Mouse (Mus musculus): ENCODE measurements around the gene Wfs1. TPM values are rescaled to one million over a fixed set of nuclear protein-coding genes. Genes with fewer than 3 reads are reported as not detected.
"Not testable (repeated sequence)": the region's sequence is repeated elsewhere in the genome, so short reads cannot be mapped to it uniquely, and the experiment has no call there.

Wfs1 gene
- total RNA-seq, 1 experiment from 2014 or later: 0.64 TPM

GRCm38 (mm10) chr5:36989625-36989977 lies 596 bp upstream of the Wfs1 start:
- ATAC-seq (replicated peaks; ENCODE audit: low read depth, poor library complexity, severe bottlenecking): 0 out of 2 replicates have a peak, but pooled peaks have one; percentile 1

- ATAC-seq (replicated peaks; ENCODE audit: low read depth, poor library complexity, severe bottlenecking): peak; percentile 10; the same call in 1 of the 2 replicates
Measured at GRCm38 (mm10) chr5:36988124-36988780, 753 bp downstream of the Wfs1 start.

GRCm38 (mm10) chr5:36986617-36987016 lies 2.4 kb downstream of the Wfs1 start:
- no peak for ATAC-seq (replicated peaks; ENCODE audit: low read depth, poor library complexity, severe bottlenecking)

GRCm38 (mm10) chr5:36982271-36982670 lies 6.7 kb downstream of the Wfs1 start:
- no peak for ATAC-seq (replicated peaks; ENCODE audit: low read depth, poor library complexity, severe bottlenecking)

GRCm38 (mm10) chr5:36979631-36980030 lies 9.4 kb downstream of the Wfs1 start:
- ATAC-seq (replicated peaks; ENCODE audit: low read depth, poor library complexity, severe bottlenecking): peak; percentile 87

GRCm38 (mm10) chr5:36979001-36979400 lies 10.0 kb downstream of the Wfs1 start:
- ATAC-seq (replicated peaks; ENCODE audit: low read depth, poor library complexity, severe bottlenecking): 0 out of 2 replicates have a peak, but pooled peaks have one; percentile 5

- no peak for ATAC-seq (replicated peaks; ENCODE audit: low read depth, poor library complexity, severe bottlenecking)
Measured at GRCm38 (mm10) chr5:36977809-36978208, 11.2 kb downstream of the Wfs1 start.

- no peak for ATAC-seq (replicated peaks; ENCODE audit: low read depth, poor library complexity, severe bottlenecking)
Measured at GRCm38 (mm10) chr5:36975336-36975735, 13.7 kb downstream of the Wfs1 start.

- no peak for ATAC-seq (replicated peaks; ENCODE audit: low read depth, poor library complexity, severe bottlenecking)
Measured at GRCm38 (mm10) chr5:36971587-36971986, 17.4 kb downstream of the Wfs1 start.

GRCm38 (mm10) chr5:36960501-36960900 lies 28.5 kb downstream of the Wfs1 start:
- ATAC-seq (replicated peaks; ENCODE audit: low read depth, poor library complexity, severe bottlenecking): no peak

- ATAC-seq (replicated peaks; ENCODE audit: low read depth, poor library complexity, severe bottlenecking): peak; percentile 89
Measured at GRCm38 (mm10) chr5:36958837-36959236, 30.2 kb downstream of the Wfs1 start.

- ATAC-seq (replicated peaks; ENCODE audit: low read depth, poor library complexity, severe bottlenecking): peak; percentile 74
Measured at GRCm38 (mm10) chr5:36955366-36955765, 33.6 kb downstream of the Wfs1 start.

GRCm38 (mm10) chr5:36952311-36952710 lies 36.7 kb downstream of the Wfs1 start:
- ATAC-seq (replicated peaks; ENCODE audit: low read depth, poor library complexity, severe bottlenecking): no peak

- no peak for ATAC-seq (replicated peaks; ENCODE audit: low read depth, poor library complexity, severe bottlenecking)
Measured at GRCm38 (mm10) chr5:36950871-36951270, 38.1 kb downstream of the Wfs1 start.

GRCm38 (mm10) chr5:36948831-36949230 lies 40.2 kb downstream of the Wfs1 start:
- peak; percentile 78 for ATAC-seq (replicated peaks; ENCODE audit: low read depth, poor library complexity, severe bottlenecking)

GRCm38 (mm10) chr5:36946445-36946844 lies 42.6 kb downstream of the Wfs1 start:
- ATAC-seq (replicated peaks; ENCODE audit: low read depth, poor library complexity, severe bottlenecking): peak; percentile 57

GRCm38 (mm10) chr5:36945713-36946112 lies 43.3 kb downstream of the Wfs1 start:
- no peak for ATAC-seq (replicated peaks; ENCODE audit: low read depth, poor library complexity, severe bottlenecking)

- no peak for ATAC-seq (replicated peaks; ENCODE audit: low read depth, poor library complexity, severe bottlenecking)
Measured at GRCm38 (mm10) chr5:36945102-36945701, 43.8 kb downstream of the Wfs1 start.

- ATAC-seq (replicated peaks; ENCODE audit: low read depth, poor library complexity, severe bottlenecking): no peak
Measured at GRCm38 (mm10) chr5:36944552-36944951, 44.5 kb downstream of the Wfs1 start.

- ATAC-seq (replicated peaks; ENCODE audit: low read depth, poor library complexity, severe bottlenecking): no peak
Measured at GRCm38 (mm10) chr5:36942446-36942845, 46.6 kb downstream of the Wfs1 start.

GRCm38 (mm10) chr5:36938991-36939390 lies 50.0 kb downstream of the Wfs1 start:
- not testable (repeated sequence) for ATAC-seq (replicated peaks; ENCODE audit: low read depth, poor library complexity, severe bottlenecking)

GRCm38 (mm10) chr5:36938021-36938420 lies 51.0 kb downstream of the Wfs1 start:
- ATAC-seq (replicated peaks; ENCODE audit: low read depth, poor library complexity, severe bottlenecking): no peak

Measured in common myeloid progenitor, adult 5-6 weeks (primary cell).